Mouse (Mus musculus) MEL (cell line): ENCODE results near the gene Rpl22l1.

ENCODE experiments used
- BHLHE40 ChIP-seq: IDR thresholded peaks from 2 replicates; pipeline ENCODE4 v1.6.1; 2012; ENCODE audit warnings: low read depth, mild to moderate bottlenecking, inconsistent platforms, low read length, improper control_type of control experiment, borderline replicate concordance
- MEF2A ChIP-seq: IDR thresholded peaks from 2 replicates; pipeline ENCODE4 v1.6.1; 2014; ENCODE audit warnings: low read depth, mild to moderate bottlenecking, inconsistent platforms, low read length, improper control_type of control experiment; ENCODE audit not compliant: poor library complexity, insufficient replicate concordance, severe bottlenecking; ENCODE audit errors: extremely low read depth
- NELFE ChIP-seq: IDR thresholded peaks from 2 replicates; pipeline ENCODE4 v1.6.1; 2011; ENCODE audit warnings: low read depth, low read length, improper control_type of control experiment
- POLR2A ChIP-seq, 2 experiments: IDR thresholded peaks; 2 replicates each; pipeline ENCODE4 v1.6.1; 2011 to 2012; ENCODE audit warnings: low read length in 2 of 2, mild to moderate bottlenecking in 2 of 2, control low read depth in 1 of 2, improper control_type of control experiment in 1 of 2, low read depth in 1 of 2, moderate library complexity in 1 of 2; ENCODE audit not compliant: control insufficient read depth in 1 of 2, insufficient read depth in 1 of 2, poor library complexity in 1 of 2
- SIN3A ChIP-seq: IDR thresholded peaks from 2 replicates; pipeline ENCODE4 v1.6.1; 2012; ENCODE audit warnings: low read length, improper control_type of control experiment, inconsistent platforms

- TF ChIP-seq SIN3A (no peak), BHLHE40 (no peak), NELFE (no peak), POLR2A (IDR thresholded peaks at IDR 0.05; ENCODE audit: control insufficient read depth in 1 of 2, insufficient read depth in 1 of 2, low read depth in 1 of 2, low read length in 2 of 2, poor library complexity in 1 of 2) (no peak; a peak in 1 of 4 replicates), MEF2A (no peak)
Observed at GRCm38 (mm10) chr3:28808039-28808643, 2.9 kb downstream of the Rpl22l1 start.
